Mouse (Mus musculus) Patski (cell line): ENCODE results near the gene Gna13. TPM values are rescaled to one million over a fixed set of nuclear protein-coding genes. Genes with fewer than 3 reads are reported as not detected.

ENCODE experiments used
- ATAC-seq: fragments of 100-300 bp; one replicate; pipeline ENCODE4 v1.8.0; 2021
- CTCF ChIA-PET: fragments of 350-600 bp; sonication (Branson Sonifier 250); formaldehyde crosslinking; loops from one replicate; lab custom pipeline; 2022; ENCODE audit warnings: inconsistent platforms; lab: Charles Lee
- POLR2A ChIA-PET: fragments of 350-600 bp; sonication (Branson Sonifier 250); formaldehyde crosslinking; loops from one replicate; lab custom pipeline; 2022; ENCODE audit warnings: antibody characterized with exemption, inconsistent platforms; lab: Charles Lee
- DNase-seq: peaks from one replicate; pipeline ENCODE4 v3.0.0-alpha.2; 2011; ENCODE audit warnings: low read depth, low spot score
- H3K27me3 ChIP-seq: fragments of 371-371 bp; one replicate; pipeline ENCODE4 v1.5.1; 2021
- CTCF ChIP-seq: fragments of 100-300 bp; IDR thresholded peaks from one replicate; pipeline ENCODE4 v1.5.1; 2021
- in situ Hi-C: fragments of 300-500 bp; cut with MboI; formaldehyde crosslinking; loops from 3 replicates; pipeline ENCODE4 v1.11.1; 2018; ENCODE audit warnings: low pct_unique_long_range_greater_than_20kb, mixed read lengths
- polyA plus RNA-seq: library from polyadenylated mRNA; unstranded; gene quantifications from one replicate; pipeline ENCODE4 v1.2.3, GENCODE M21; 2021

The Gna13 gene
- 50.4 TPM for polyA plus RNA-seq

DNA sequence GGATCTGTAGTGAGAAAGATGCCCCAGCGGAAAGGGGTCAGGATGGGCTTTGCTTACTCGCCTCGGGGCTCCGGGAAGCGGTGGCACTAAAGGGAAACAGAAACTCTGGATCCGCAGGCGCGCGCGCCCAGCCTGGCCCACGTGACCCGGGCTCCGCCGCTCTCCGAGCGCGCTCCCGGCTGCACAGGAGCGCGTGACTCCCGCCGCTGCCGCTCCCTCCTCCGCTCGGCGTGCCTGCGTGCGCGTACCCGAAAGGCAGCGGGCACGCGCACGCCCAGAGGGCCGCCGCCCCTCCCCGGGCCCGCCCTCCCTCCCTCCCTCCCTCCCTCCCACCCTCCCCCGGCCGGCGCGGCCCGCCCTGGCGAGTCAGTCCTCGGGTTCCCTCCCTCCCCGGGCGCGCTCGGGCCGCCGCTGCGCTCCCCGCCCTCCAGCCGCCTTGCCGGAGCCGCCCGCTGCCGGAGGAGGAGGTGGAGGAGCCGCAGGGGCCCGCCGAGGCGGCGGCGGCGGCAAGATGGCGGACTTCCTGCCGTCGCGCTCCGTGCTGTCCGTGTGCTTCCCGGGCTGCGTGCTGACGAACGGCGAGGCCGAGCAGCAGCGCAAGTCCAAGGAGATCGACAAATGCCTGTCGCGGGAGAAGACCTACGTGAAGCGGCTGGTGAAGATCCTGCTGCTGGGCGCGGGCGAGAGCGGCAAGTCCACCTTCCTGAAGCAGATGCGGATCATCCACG is at the start of gene Gna13:
TSS of gene Gna13 (plus strand) at position 369 of the 728 bp plus-strand sequence.
- TF ChIP-seq CTCF: no peak
- ATAC-seq: peak; percentile 79
- in situ Hi-C loops: loop anchor here (5.0 kb wide), 1 partner anchor 65 kb away; the partner anchor contains the start of gene Amz2
- no peak for DNase-seq
- ChIA-PET CTCF (no interaction called here), POLR2A (no interaction called here)
- H3K27me3 ChIP-seq: no peaks in the 10 kb centered on the region

GRCm38 (mm10) chr11:109316921-109317320 is 45.7 kb upstream of the Gna13 start:
- TF ChIP-seq CTCF: peak; percentile 73
- no peaks in the 10 kb centered on the region for H3K27me3 ChIP-seq
- no peak for DNase-seq
- ChIA-PET CTCF (interaction anchor here (0.8 to 2.0 kb wide), 9 partner anchors 11 to 123 kb away, joined by 3 to 14 read pairs (median 4); partner anchors contain the start of gene Amz2), POLR2A (no interaction called here)
- no peak for ATAC-seq
- in situ Hi-C loops: no loop called here

DNA sequence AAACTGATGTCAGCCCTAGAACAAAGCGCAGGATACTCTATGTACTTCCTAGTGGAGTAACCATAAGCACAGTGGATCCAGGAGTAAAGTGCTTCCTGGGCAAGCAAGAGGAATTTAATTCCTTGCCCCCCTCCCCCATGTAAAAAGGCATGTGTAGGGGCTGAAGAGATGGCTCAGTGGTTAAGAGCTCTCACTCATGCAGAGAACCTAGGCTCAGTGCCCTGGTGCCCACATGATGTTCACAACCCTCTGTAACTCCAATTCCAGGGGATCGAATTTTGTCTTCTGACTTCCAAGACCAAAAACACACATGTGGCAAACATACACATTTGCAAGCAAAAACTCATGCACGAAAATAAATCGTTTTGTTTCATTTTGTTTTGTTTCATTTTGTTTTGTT is 43.2 kb upstream of the Gna13 start:
- ChIA-PET CTCF (no interaction called here), POLR2A (no interaction called here)
- in situ Hi-C loops: no loop called here
- no peak for ATAC-seq
- no peaks in the 10 kb centered on the region for H3K27me3 ChIP-seq
- no peak for DNase-seq
- no peak for TF ChIP-seq CTCF

DNA sequence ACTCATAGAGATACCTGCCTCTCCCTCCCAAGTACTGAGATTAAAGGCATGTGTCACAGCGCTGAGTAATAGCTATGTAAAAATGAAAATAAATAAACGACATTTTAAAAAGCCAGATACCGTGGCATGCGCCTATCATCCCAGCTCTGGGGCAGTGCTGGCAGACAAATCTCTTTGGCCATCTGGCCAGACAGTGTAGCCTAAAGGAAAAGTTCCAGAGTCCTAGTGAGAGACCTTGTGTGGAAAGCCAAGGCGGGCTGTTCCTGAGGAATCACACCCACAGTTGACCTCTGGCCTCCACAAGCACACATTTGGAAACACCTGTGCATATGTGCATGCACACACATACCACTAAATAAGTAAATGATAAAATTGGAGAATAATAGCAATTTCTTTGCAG is 42.7 kb upstream of the Gna13 start:
- no peak for TF ChIP-seq CTCF
- DNase-seq (no peak), ATAC-seq (no peak)
- POLR2A ChIA-PET: no interaction called here
- CTCF ChIA-PET: no interaction called here
- H3K27me3 ChIP-seq: no peaks in the 10 kb centered on the region
- in situ Hi-C loops: no loop called here

- DNase-seq (no peak), ATAC-seq (no peak)
- H3K27me3 ChIP-seq: no peaks in the 10 kb centered on the region
- TF ChIP-seq CTCF: no peak
- in situ Hi-C loops: no loop called here
- ChIA-PET POLR2A (no interaction called here), CTCF (no interaction called here)
Measured at GRCm38 (mm10) chr11:109320361-109320933, 42.2 kb upstream of the Gna13 start.

DNA sequence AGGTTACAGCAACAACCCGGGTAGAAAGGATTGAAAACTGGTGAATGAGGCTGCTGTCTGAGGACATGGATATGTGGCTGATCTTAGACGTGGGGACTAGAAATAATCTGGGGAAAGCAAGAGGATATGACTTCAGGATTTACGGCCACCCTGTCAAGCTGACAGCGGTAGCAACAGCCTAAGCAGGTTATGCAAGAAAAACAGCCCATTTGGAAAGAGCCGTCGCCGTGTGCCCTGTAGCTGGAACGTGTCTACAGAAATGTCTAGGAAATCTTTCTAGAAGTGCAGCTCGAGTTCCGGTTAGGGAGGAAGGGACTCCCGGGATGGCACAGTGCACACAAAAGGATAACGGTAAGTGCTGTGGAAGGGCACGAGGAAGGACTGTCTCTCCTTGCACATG is 36.4 kb upstream of the Gna13 start:
- DNase-seq: no peak
- ATAC-seq: no peak
- in situ Hi-C loops: no loop called here
- POLR2A ChIA-PET: interaction anchor here (1.0 kb wide), 1 partner anchor 8 kb away, joined by 3 read pairs; no protein-coding TSS in a partner anchor
- CTCF ChIA-PET: interaction anchor here (1.0 kb wide), 1 partner anchor 94 kb away, joined by 3 read pairs; no protein-coding TSS in a partner anchor
- TF ChIP-seq CTCF: no peak
- H3K27me3 ChIP-seq: no peaks in the 10 kb centered on the region

DNA sequence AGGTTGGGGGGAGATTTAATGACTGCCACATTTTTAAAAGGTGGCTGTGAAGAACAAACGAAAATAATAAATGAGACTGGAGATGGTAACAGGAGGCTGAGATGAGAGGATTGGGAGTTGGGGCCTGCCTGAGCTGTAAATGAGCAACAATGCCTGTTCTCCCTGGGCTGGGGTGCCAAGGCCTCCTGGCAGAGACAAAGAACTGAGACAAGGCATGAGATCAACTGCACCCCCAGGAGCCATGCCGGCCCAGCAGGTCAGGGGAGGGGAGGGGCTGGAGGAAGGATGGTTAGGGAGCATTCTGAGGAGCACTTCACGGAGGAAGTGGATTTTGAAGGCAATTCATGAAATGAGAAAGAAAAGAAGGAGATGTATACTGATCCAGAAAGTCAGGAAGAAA is 35.2 kb upstream of the Gna13 start:
- H3K27me3 ChIP-seq: no peaks in the 10 kb centered on the region
- ATAC-seq (no peak), DNase-seq (no peak)
- POLR2A ChIA-PET: interaction anchor here (0.7 kb wide), 1 partner anchor 24 kb away, joined by 3 read pairs; no protein-coding TSS in a partner anchor
- CTCF ChIA-PET: interaction anchor here (2.4 to 6.3 kb wide), 2 partner anchors 10 to 16 kb away, joined by 8 to 49 read pairs; no protein-coding TSS in a partner anchor
- TF ChIP-seq CTCF: no peak
- in situ Hi-C loops: no loop called here

DNA sequence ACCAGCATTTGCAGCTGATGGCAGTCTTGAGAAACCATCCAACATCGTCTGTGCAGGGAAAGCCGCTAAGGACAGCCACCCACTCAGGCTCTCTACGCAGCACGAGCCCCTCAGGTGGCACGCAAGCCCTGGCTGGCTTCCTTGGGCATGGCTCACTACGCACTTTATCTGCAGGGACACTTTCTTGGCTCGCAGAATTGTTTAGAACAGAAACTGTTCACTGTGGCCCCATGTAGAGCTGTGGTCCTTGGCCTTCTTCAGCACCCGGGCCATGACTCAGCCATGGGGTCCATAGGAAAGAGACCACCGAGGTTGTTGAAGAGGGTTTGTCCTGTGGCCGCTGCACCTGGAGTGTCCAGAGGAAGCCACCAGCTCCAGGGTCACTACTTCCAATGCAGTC is 34.7 kb upstream of the Gna13 start:
- ATAC-seq: no peak
- ChIA-PET POLR2A (no interaction called here), CTCF (interaction anchor here (1.7 to 6.3 kb wide), 3 partner anchors 11 to 83 kb away, joined by 3 to 49 read pairs (median 8); no protein-coding TSS in a partner anchor)
- no peak for TF ChIP-seq CTCF
- DNase-seq: no peak
- H3K27me3 ChIP-seq: no peaks in the 10 kb centered on the region
- in situ Hi-C loops: no loop called here

GRCm38 (mm10) chr11:109329331-109329730 is 33.3 kb upstream of the Gna13 start:
- peak; percentile 86 for DNase-seq
- in situ Hi-C loops: no loop called here
- peak; percentile 52 for ATAC-seq
- TF ChIP-seq CTCF: no peak
- POLR2A ChIA-PET: interaction anchor here (0.6 to 1.0 kb wide), 4 partner anchors 13 to 121 kb away, joined by 3 to 4 read pairs (median 3); no protein-coding TSS in a partner anchor
- CTCF ChIA-PET: interaction anchor here (0.6 to 6.3 kb wide), 6 partner anchors 8 to 110 kb away, joined by 3 to 49 read pairs (median 3); no protein-coding TSS in a partner anchor
- H3K27me3 ChIP-seq: no peaks in the 10 kb centered on the region

DNA sequence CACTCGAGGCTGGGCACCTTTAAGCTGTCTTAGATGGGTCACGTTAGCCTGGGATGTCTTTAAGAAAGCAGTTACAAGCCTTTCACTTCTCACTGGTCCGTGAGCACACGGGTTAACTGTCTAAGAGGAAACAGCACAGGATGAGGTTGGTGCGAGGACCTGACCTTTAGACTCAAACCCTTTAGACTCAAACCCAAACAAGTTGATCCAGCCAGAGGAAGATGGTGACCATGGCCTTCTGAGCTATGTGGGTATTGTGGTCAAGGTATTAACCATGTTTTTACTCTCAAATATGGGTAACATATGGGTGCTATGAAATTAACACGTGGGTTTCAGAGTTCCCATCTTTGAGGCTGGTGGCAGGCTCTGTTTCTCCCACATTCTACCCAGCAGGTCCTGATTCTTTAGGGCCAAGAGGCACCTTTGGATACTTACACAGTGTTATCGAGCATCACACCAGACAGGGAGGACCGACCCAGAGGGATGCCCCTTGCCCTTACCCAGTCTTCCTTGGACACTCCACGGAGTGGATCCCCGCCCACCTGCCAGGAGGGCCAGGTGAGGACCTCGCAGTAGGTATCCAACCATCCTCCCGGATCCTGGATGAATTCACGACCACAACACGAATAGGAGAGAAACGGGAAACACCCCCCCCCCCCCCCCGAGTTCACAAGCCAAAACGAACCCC is 31.8 kb upstream of the Gna13 start:
- no peak for TF ChIP-seq CTCF
- POLR2A ChIA-PET: interaction anchor here (1.1 kb wide), 1 partner anchor 72 kb away, joined by 3 read pairs; no protein-coding TSS in a partner anchor
- H3K27me3 ChIP-seq: no peaks in the 10 kb centered on the region
- ATAC-seq (no peak), DNase-seq (no peak)
- CTCF ChIA-PET: interaction anchor here (0.8 to 6.3 kb wide), 11 partner anchors 9 to 94 kb away, joined by 3 to 49 read pairs (median 5); partner anchors contain the start of gene Rgs9
- in situ Hi-C loops: loop anchor here (5.0 kb wide), 1 partner anchor 96 kb away; the partner anchor contains the start of gene Amz2
